Mouse (Mus musculus) CH12.LX (cell line): ENCODE measurements around the gene Aff3. TPM values are rescaled to one million over a fixed set of nuclear protein-coding genes. Genes with fewer than 3 reads are reported as not detected.

Experiments used
- DNase-seq: peaks from one replicate; pipeline ENCODE4 v3.0.0-alpha.2; 2013; ENCODE audit errors: extremely low read depth
- H3K27ac ChIP-seq: 2 replicates; pipeline ENCODE4 v1.5.1; 2012; ENCODE audit warnings: low read depth, mild to moderate bottlenecking, control low read depth, moderate library complexity; ENCODE audit not compliant: insufficient read depth
- H3K27me3 ChIP-seq: replicated peaks from 2 replicates; pipeline ENCODE3; 2012; ENCODE audit warnings: inconsistent platforms
- H3K36me3 ChIP-seq, 2 experiments: replicated peaks in 1 of 2; 2 replicates each; pipeline versions ENCODE3 to v1.6.1; 2012; ENCODE audit warnings: inconsistent platforms in 1 of 2, low read length in 1 of 2, mild to moderate bottlenecking in 1 of 2, mixed read lengths in 1 of 2, moderate library complexity in 1 of 2; ENCODE audit not compliant: control insufficient read depth in 1 of 2, insufficient read depth in 1 of 2
- H3K4me1 ChIP-seq, 2 experiments: 2 replicates each; pipeline ENCODE4 v1.6.1; 2012; ENCODE audit warnings: inconsistent platforms in 1 of 2, moderate library complexity in 1 of 2; ENCODE audit not compliant: insufficient read depth in 2 of 2, control insufficient read depth in 1 of 2
- H3K4me2 ChIP-seq: 2 replicates; pipeline ENCODE4 v1.6.1; 2012; ENCODE audit warnings: low read depth, mild to moderate bottlenecking, control low read depth; ENCODE audit not compliant: poor library complexity, insufficient read depth, severe bottlenecking
- H3K4me3 ChIP-seq, 3 experiments: fragments of 150-350 bp in 1 of 3; sonication (generic) in 1 of 3; replicated peaks in 1 of 3; 2 replicates each; pipeline versions ENCODE3 to v1.5.1; 2011 to 2012; ENCODE audit warnings: low read depth in 2 of 3, low read length in 2 of 3, mild to moderate bottlenecking in 2 of 3, moderate library complexity in 2 of 3, control low read depth in 1 of 3, improper control_type of control experiment in 1 of 3, inconsistent platforms in 1 of 3, mixed read lengths in 1 of 3; ENCODE audit not compliant: poor library complexity in 1 of 3
- H3K79me2 ChIP-seq: replicated peaks from 2 replicates; pipeline ENCODE4 v1.6.1; 2012; ENCODE audit warnings: mild to moderate bottlenecking, moderate library complexity; ENCODE audit not compliant: control insufficient read depth, poor library complexity, insufficient read depth, severe bottlenecking; ENCODE audit errors: extremely low read depth
- H3K9ac ChIP-seq: 2 replicates; pipeline ENCODE4 v1.6.1; 2012; ENCODE audit warnings: low read depth, mild to moderate bottlenecking, control low read depth, moderate library complexity; ENCODE audit not compliant: insufficient read depth
- H3K9me3 ChIP-seq: replicated peaks from 2 replicates; pipeline ENCODE3; 2012; ENCODE audit warnings: low read length, inconsistent platforms, mixed read lengths
- BHLHE40 ChIP-seq: IDR thresholded peaks from 2 replicates; pipeline ENCODE4 v1.6.1; 2011; ENCODE audit warnings: mild to moderate bottlenecking, low read depth, low read length, improper control_type of control experiment
- CHD1 ChIP-seq: IDR thresholded peaks from 2 replicates; pipeline ENCODE4 v1.6.1; 2012; ENCODE audit warnings: low read depth, low read length, improper control_type of control experiment, inconsistent platforms
- CHD2 ChIP-seq: IDR thresholded peaks from 2 replicates; pipeline ENCODE4 v1.6.1; 2011; ENCODE audit warnings: low read length, improper control_type of control experiment
- CTCF ChIP-seq, 2 experiments: IDR thresholded peaks in 1 of 2; conservative IDR thresholded peaks in 1 of 2; 2 replicates each; pipeline ENCODE4 v1.5.1; 2011 to 2012; ENCODE audit warnings: low read depth in 2 of 2, low read length in 2 of 2, improper control_type of control experiment in 1 of 2, inconsistent platforms in 1 of 2, mild to moderate bottlenecking in 1 of 2, moderate library complexity in 1 of 2
- EP300 ChIP-seq: IDR thresholded peaks from 2 replicates; pipeline ENCODE4 v1.6.1; 2011; ENCODE audit warnings: low read length, improper control_type of control experiment
- ETS1 ChIP-seq: conservative IDR thresholded peaks from 2 replicates; pipeline ENCODE4 v1.6.1; 2012; ENCODE audit warnings: low read depth, mild to moderate bottlenecking, inconsistent platforms, low read length, improper control_type of control experiment, moderate library complexity
- HCFC1 ChIP-seq: IDR thresholded peaks from 2 replicates; pipeline ENCODE4 v1.6.1; 2012; ENCODE audit warnings: low read depth, mild to moderate bottlenecking, inconsistent platforms, low read length, improper control_type of control experiment
- JUN ChIP-seq: IDR thresholded peaks from 2 replicates; pipeline ENCODE4 v1.6.1; 2011; ENCODE audit warnings: low read depth, mild to moderate bottlenecking, low read length, improper control_type of control experiment, moderate library complexity; ENCODE audit not compliant: insufficient read depth
- KAT2A ChIP-seq: IDR thresholded peaks from 2 replicates; pipeline ENCODE4 v1.6.1; 2012; ENCODE audit warnings: low read length, improper control_type of control experiment, inconsistent platforms; ENCODE audit not compliant: insufficient replicate concordance
- MAFK ChIP-seq: IDR thresholded peaks from 2 replicates; pipeline ENCODE4 v1.6.1; 2011; ENCODE audit warnings: low read length, improper control_type of control experiment; ENCODE audit not compliant: insufficient replicate concordance
- MAZ ChIP-seq: IDR thresholded peaks from 2 replicates; pipeline ENCODE4 v1.6.1; 2012; ENCODE audit warnings: low read depth, mild to moderate bottlenecking, inconsistent platforms, low read length, improper control_type of control experiment, moderate library complexity
- MXI1 ChIP-seq: IDR thresholded peaks from 2 replicates; pipeline ENCODE4 v1.6.1; 2011; ENCODE audit warnings: mild to moderate bottlenecking, low read depth, low read length, improper control_type of control experiment
- MYC ChIP-seq: IDR thresholded peaks from 2 replicates; pipeline ENCODE4 v1.6.1; 2011; ENCODE audit warnings: low read depth, mild to moderate bottlenecking, improper control_type of control experiment, low read length
- NELFE ChIP-seq: IDR thresholded peaks from 2 replicates; pipeline ENCODE4 v1.6.1; 2011; ENCODE audit warnings: low read depth, low read length, improper control_type of control experiment
- POLR2A ChIP-seq: IDR thresholded peaks from 2 replicates; pipeline ENCODE4 v1.6.1; 2011; ENCODE audit warnings: low read depth, mild to moderate bottlenecking, improper control_type of control experiment, low read length
- POLR2AphosphoS2 ChIP-seq: IDR thresholded peaks from 2 replicates; pipeline ENCODE4 v1.6.1; 2011; ENCODE audit warnings: low read depth, low read length, improper control_type of control experiment
- RCOR1 ChIP-seq: conservative IDR thresholded peaks from 2 replicates; pipeline ENCODE4 v1.6.1; 2012; ENCODE audit warnings: low read depth, mild to moderate bottlenecking, inconsistent platforms, low read length, improper control_type of control experiment
- SIN3A ChIP-seq: IDR thresholded peaks from 2 replicates; pipeline ENCODE4 v1.6.1; 2012; ENCODE audit warnings: low read length, improper control_type of control experiment, inconsistent platforms
- SMC3 ChIP-seq: IDR thresholded peaks from 2 replicates; pipeline ENCODE4 v1.6.1; 2011; ENCODE audit warnings: low read depth, low read length, improper control_type of control experiment
- TBP ChIP-seq: conservative IDR thresholded peaks from 2 replicates; pipeline ENCODE4 v1.6.1; 2011; ENCODE audit warnings: low read depth, low read length, improper control_type of control experiment
- TCF12 ChIP-seq: IDR thresholded peaks from 2 replicates; pipeline ENCODE4 v1.6.1; 2014; ENCODE audit warnings: low read depth, mild to moderate bottlenecking, inconsistent platforms, low read length, improper control_type of control experiment
- UBTF ChIP-seq: IDR thresholded peaks from 2 replicates; pipeline ENCODE4 v1.6.1; 2012; ENCODE audit warnings: low read depth, mild to moderate bottlenecking, inconsistent platforms, low read length, improper control_type of control experiment, moderate library complexity
- USF2 ChIP-seq: conservative IDR thresholded peaks from 2 replicates; pipeline ENCODE4 v1.6.1; 2011; ENCODE audit warnings: low read depth, low read length, improper control_type of control experiment
- ZC3H11A ChIP-seq: IDR thresholded peaks from 2 replicates; pipeline ENCODE4 v1.6.1; 2012; ENCODE audit warnings: low read depth, mild to moderate bottlenecking, inconsistent platforms, low read length, improper control_type of control experiment
- ZMIZ1 ChIP-seq: IDR thresholded peaks from 2 replicates; pipeline ENCODE4 v1.6.1; 2012; ENCODE audit warnings: low read depth, mild to moderate bottlenecking, inconsistent platforms, low read length, improper control_type of control experiment
- ZNF384 ChIP-seq: IDR thresholded peaks from 2 replicates; pipeline ENCODE4 v1.6.1; 2012; ENCODE audit warnings: low read depth, low read length, improper control_type of control experiment, inconsistent platforms
- dilution Hi-C: fragments of 300-500 bp; cut with MboI; formaldehyde crosslinking; loops from 2 replicates; pipeline ENCODE4 v1.14.3; 2020; ENCODE audit warnings: low sequenced_read_pairs; ENCODE audit not compliant: extremely low pct_unique_long_range_greater_than_20kb, extremely low pct_ligation_motif_present
- in situ Hi-C: fragments of 300-500 bp; cut with MboI; formaldehyde crosslinking; loops from 3 replicates; pipeline ENCODE4 v1.14.3; 2019; ENCODE audit warnings: low sequenced_read_pairs, low pct_ligation_motif_present, low pct_unique_long_range_greater_than_20kb, mixed read lengths
- polyA plus RNA-seq: library from polyadenylated mRNA; unstranded; fragments of >175 nt; gene quantifications from 2 replicates; pipeline ENCODE4 v1.2.1, GENCODE M21; 2012; ENCODE audit warnings: low read depth; ENCODE audit not compliant: insufficient read length
- total RNA-seq, 2 experiments: library from RNA; depleted of rRNA; stranded (reverse); fragments of 300-350 nt in 1 of 2; fragments of >200 nt in 1 of 2; gene quantifications; 2 replicates each; pipeline ENCODE4 v1.2.3; 2012 to 2014

The Aff3 gene
- total and polyA plus RNA-seq, 3 experiments = 5.1 to 29.9 (median 7.7) TPM

GRCm38 (mm10) chr1:38621840-38622239 is 42.9 kb downstream of the Aff3 start:
- H3K9ac ChIP-seq = no peak overlapping the region
- peaks cover 0 to 6% of the 10 kb centered on the region in 2 experiments; a peak in 2 of 4 replicates for H3K4me1 ChIP-seq
- H3K4me3 ChIP-seq = no peak overlapping the region
- in situ Hi-C loops (no loop called here), dilution Hi-C loops (no loop called here)
- no peaks in the 10 kb centered on the region for H3K9me3 ChIP-seq
- TF ChIP-seq CTCF (conservative IDR thresholded peaks at IDR 0.05 in 1 of 2, IDR thresholded peaks at IDR 0.05 in 1 of 2; ENCODE audit: low read depth in 2 of 2, low read length in 2 of 2) = no peak
- DNase-seq = no peak
- no peaks in the 10 kb centered on the region for H3K27me3 ChIP-seq
- H3K79me2 ChIP-seq = no peaks in the 10 kb centered on the region
- H3K36me3 ChIP-seq = peaks cover 0 to 69% of the 10 kb centered on the region in 2 experiments
- H3K27ac ChIP-seq = no peak overlapping the region
- H3K4me2 ChIP-seq = no peak overlapping the region

- Histone ChIP-seq H3K27me3 (no peaks in the 10 kb centered on the region), H3K9me3 (no peaks in the 10 kb centered on the region), H3K27ac (no peak overlapping the region), H3K4me3 (no peak overlapping the region), H3K9ac (no peak overlapping the region), H3K36me3 (peaks cover 0 to 68% of the 10 kb centered on the region in 2 experiments), H3K4me2 (no peak overlapping the region), H3K4me1 (peaks cover 0 to 6% of the 10 kb centered on the region in 2 experiments; a peak in 2 of 4 replicates), H3K79me2 (no peaks in the 10 kb centered on the region)
- no peak for DNase-seq
- in situ Hi-C loops (no loop called here), dilution Hi-C loops (no loop called here)
- TF ChIP-seq UBTF = no peak
- no peak for TF ChIP-seq POLR2AphosphoS2
- TF ChIP-seq ETS1 = no peak
- TF ChIP-seq HCFC1 = no peak
- no peak for TF ChIP-seq MYC
- no peak for TF ChIP-seq ZC3H11A
- no peak for TF ChIP-seq CHD2
- TF ChIP-seq POLR2A = no peak
- no peak for TF ChIP-seq USF2
- no peak for TF ChIP-seq KAT2A
- TF ChIP-seq ZNF384 = no peak
- no peak for TF ChIP-seq CHD1
- TF ChIP-seq JUN = no peak
- TF ChIP-seq BHLHE40 = no peak
- no peak for TF ChIP-seq ZMIZ1
These were observed 44.4 kb downstream of the Aff3 start for GRCm38 (mm10) chr1:38620401-38620800.

GRCm38 (mm10) chr1:38606741-38607140 is 58.0 kb downstream of the Aff3 start:
- Histone ChIP-seq H3K27ac (no peak overlapping the region), H3K4me1 (peaks cover 0 to 36% of the 10 kb centered on the region in 2 experiments; a peak in 2 of 4 replicates), H3K9ac (no peak overlapping the region), H3K79me2 (no peaks in the 10 kb centered on the region; the same call in 1 of the 2 replicates)
- dilution Hi-C loops = no loop called here
- in situ Hi-C loops = no loop called here
- no peak for DNase-seq
- no peak for TF ChIP-seq TBP
- no peak for TF ChIP-seq SMC3
- no peak for TF ChIP-seq UBTF
- no peak for TF ChIP-seq CHD1
- TF ChIP-seq BHLHE40 = no peak
- no peak for TF ChIP-seq ZNF384
- no peak for TF ChIP-seq MAFK
- TF ChIP-seq RCOR1 = no peak
- no peak for TF ChIP-seq MAZ
- no peak for TF ChIP-seq TCF12
- TF ChIP-seq SIN3A = no peak
- TF ChIP-seq NELFE = no peak
- no peak for TF ChIP-seq HCFC1
- TF ChIP-seq EP300 = no peak
- no peak for TF ChIP-seq MYC
- no peak for TF ChIP-seq CTCF (conservative IDR thresholded peaks at IDR 0.05 in 1 of 2, IDR thresholded peaks at IDR 0.05 in 1 of 2; ENCODE audit: low read depth in 2 of 2, low read length in 2 of 2)
- no peak for TF ChIP-seq MXI1
- TF ChIP-seq, all 38 proteins: peak for 0
- Histone ChIP-seq H3K9me3 (no peaks in the 10 kb centered on the region), H3K4me3 (no peak overlapping the region), H3K36me3 (peaks cover 0 to 56% of the 10 kb centered on the region in 2 experiments), H3K4me2 (no peak overlapping the region), H3K27me3 (no peaks in the 10 kb centered on the region)
